Mouse (Mus musculus): ENCODE measurements at regions not wholly inside any gene's neighbourhood (a gene's known extent, or its start where the extent isn't known, plus 50 kb on each side); places are given as distances from the start of the nearest gene placed in this dataset.

DNA sequence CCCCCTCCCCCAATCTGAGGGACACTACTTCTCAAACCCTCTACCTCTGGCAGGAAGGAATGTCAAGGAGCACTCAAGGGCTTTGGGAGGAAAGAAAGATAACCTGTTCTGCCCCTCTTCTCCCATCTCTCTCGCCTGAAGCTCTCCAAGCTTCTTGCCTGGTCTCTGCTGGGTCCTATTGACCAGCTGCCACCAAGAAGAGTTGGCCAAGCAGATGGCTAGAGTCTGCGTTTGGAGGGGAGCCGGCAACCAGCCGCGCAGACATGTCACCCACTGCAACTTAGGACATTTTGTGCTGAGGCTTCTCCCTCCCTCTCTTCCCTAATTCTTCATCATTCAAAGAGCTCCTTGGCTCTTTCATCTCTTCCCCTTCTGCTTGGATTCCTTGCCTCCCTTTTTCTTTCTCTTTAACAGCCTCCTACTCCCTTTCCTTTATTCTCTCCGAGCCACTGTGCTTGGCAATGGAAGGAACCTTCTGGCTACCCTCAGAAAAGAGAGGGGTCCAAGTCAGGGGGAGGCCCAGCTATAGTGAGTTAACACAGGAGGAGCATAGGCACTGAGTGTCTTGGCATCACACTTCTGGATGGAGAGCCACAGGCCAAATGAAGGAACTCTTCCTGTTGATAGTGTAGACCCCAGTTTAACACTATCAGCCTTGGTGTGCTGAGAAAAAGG is 60.1 kb upstream of the Tnp1 start:
- TF ChIP-seq GATA4 (IDR thresholded peaks at IDR 0.05; ENCODE audit: insufficient replicate concordance, low read length), result no peak

DNA sequence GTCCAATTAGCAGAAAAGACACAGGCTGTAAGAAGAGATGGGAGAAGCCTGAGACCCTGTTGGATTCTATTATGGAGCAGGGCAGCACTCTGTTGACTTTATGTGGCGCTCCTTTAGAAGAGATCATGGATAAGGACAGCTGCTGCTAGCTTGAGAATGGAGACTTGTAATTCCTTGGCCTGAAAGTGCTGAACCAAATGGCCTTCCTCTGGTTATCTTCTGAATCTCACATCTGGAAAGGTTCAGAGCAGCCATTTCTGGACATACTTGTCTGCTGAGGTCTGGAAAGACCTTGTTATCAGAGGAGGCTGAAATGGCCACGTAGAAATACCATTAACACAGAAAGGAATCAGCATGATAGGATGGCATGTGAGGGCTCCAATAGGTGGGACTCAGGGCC is 59.5 kb upstream of the Tnp1 start:
- TF ChIP-seq GATA4 (IDR thresholded peaks at IDR 0.05; ENCODE audit: insufficient replicate concordance, low read length), result no peak

DNA sequence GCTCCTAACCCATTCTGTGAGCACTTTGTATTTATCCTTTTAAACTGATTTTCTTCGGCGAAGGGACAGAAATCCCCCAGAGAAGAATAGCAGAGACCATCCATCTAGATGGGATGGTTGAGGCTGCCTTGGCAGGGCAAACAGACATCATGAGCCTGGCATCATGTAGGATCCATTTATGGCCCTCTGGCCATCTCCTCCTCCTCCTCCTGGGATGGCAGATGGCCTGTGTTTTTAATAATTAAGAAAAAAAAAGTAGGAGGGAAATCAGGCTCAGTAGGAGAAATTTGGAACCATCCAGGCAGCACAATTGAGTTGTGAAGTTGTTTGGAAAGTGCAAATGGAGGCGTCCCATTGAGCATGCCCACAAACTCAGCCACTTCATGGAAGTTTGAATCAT is 58.8 kb upstream of the Tnp1 start:
- TF ChIP-seq GATA4 (IDR thresholded peaks at IDR 0.05; ENCODE audit: insufficient replicate concordance, low read length), result no peak

- TF ChIP-seq GATA4 (IDR thresholded peaks at IDR 0.05; ENCODE audit: insufficient replicate concordance, low read length), result no peak
These were observed 56.7 kb upstream of the Tnp1 start for GRCm38 (mm10) chr1:73072237-73072904.

DNA sequence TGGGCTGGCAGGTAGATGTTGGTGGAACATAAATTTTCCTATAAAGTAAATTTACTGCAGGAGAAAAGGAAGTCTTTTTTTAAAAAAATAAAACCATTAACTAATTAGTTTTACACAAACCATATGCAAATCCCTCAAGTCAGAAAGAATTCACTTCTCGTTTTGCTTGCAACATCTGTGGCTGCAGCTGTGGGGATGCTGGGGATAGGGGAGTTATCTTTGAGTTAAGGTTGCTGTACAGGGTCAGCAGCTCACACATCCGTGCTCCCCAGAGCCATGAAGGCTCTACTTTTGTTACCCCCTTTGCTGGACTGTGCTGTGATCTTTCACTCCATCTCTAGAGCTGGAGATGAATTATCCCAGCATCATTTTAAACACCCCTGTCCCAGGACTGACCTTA is 54.4 kb upstream of the Tnp1 start:
- no peak for TF ChIP-seq GATA4 (IDR thresholded peaks at IDR 0.05; ENCODE audit: insufficient replicate concordance, low read length)

Data from liver, adult (tissue).